Mouse (Mus musculus) forebrain, embryonic 15.5 days (tissue): ENCODE measurements around the gene Wdpcp. TPM values are rescaled to one million over a fixed set of nuclear protein-coding genes. Genes with fewer than 3 reads are reported as not detected.

ENCODE experiments used
- ATAC-seq: fragments of 200-750 bp; cut with Nextera tagmentation; replicated peaks from 2 replicates; pipeline ENCODE4 v1.8.0; 2017; ENCODE audit warnings: mild to moderate bottlenecking, moderate TSS enrichment, moderate library complexity
- H3K27ac ChIP-seq: fragments of 300-500 bp; sonication (generic); replicated peaks from 2 replicates; pipeline ENCODE4 v1.5.1; 2015; ENCODE audit warnings: mild to moderate bottlenecking, inconsistent platforms
- H3K27me3 ChIP-seq: fragments of 300-500 bp; sonication (generic); 2 replicates; pipeline ENCODE4 v1.6.1; 2015; ENCODE audit warnings: inconsistent platforms
- H3K36me3 ChIP-seq: fragments of 300-500 bp; sonication (generic); 2 replicates; pipeline ENCODE4 v1.6.1; 2015; ENCODE audit warnings: mild to moderate bottlenecking, inconsistent platforms
- H3K4me1 ChIP-seq: fragments of 300-500 bp; sonication (generic); 2 replicates; pipeline ENCODE4 v1.6.1; 2015; ENCODE audit warnings: inconsistent platforms
- H3K4me2 ChIP-seq: fragments of 300-500 bp; sonication (generic); replicated peaks from 2 replicates; pipeline ENCODE4 v1.6.1; 2015; ENCODE audit warnings: mild to moderate bottlenecking, inconsistent platforms
- H3K4me3 ChIP-seq: fragments of 300-500 bp; sonication (generic); 2 replicates; pipeline ENCODE4 v1.5.1; 2015; ENCODE audit warnings: mild to moderate bottlenecking, inconsistent platforms
- H3K9ac ChIP-seq: fragments of 300-500 bp; sonication (generic); replicated peaks from 2 replicates; pipeline ENCODE4 v1.6.1; 2015; ENCODE audit warnings: mild to moderate bottlenecking, inconsistent platforms
- H3K9me3 ChIP-seq: fragments of 300-500 bp; sonication (generic); 2 replicates; pipeline ENCODE4 v1.6.1; 2016; ENCODE audit warnings: inconsistent platforms
- WGBS: fragments of 180-500 bp; shearing (Covaris S2); methylation state at CpG from one replicate; pipeline ENCODE4 v1.1.7; 2015; ENCODE audit warnings: mixed read lengths; 5-methylcytosine and 5-hydroxymethylcytosine counted together
- microRNA-seq: library from miRNA; unstranded; fragments of <30 nt; microRNA quantifications from one replicate; pipeline ENCODE4, GENCODE M21; 2016
- polyA plus RNA-seq: library from polyadenylated mRNA; unstranded; fragments of >200 nt; fragmentation: Nextera tagmentation; extraction: Ambion mirVana; gene quantifications from 2 replicates; pipeline ENCODE4 v1.2.1, GENCODE M21; 2015

Gene Wdpcp
- polyA plus RNA-seq, 1 experiment from 2014 or later: 13.1 TPM

- no peaks in the 10 kb centered on the region for H3K9me3 ChIP-seq
- no peak overlapping the region for H3K4me3 ChIP-seq
- H3K36me3 ChIP-seq: no peaks in the 10 kb centered on the region
- no peak for ATAC-seq
- H3K4me1 ChIP-seq: no peaks in the 10 kb centered on the region
- 37% methylated on average over 1 of the region's 1 CpGs for WGBS
- H3K27me3 ChIP-seq: no peaks in the 10 kb centered on the region
- H3K27ac ChIP-seq: no peak overlapping the region
- no peak overlapping the region for H3K9ac ChIP-seq
- H3K4me2 ChIP-seq: no peak overlapping the region
Measured at GRCm38 (mm10) chr11:21826521-21826920, 254.5 kb downstream of the Wdpcp start.

- 92% methylated on average over 2 of the region's 2 CpGs for WGBS
Measured at GRCm38 (mm10) chr11:21847040-21847439, 275.0 kb downstream of the Wdpcp start.

GRCm38 (mm10) chr11:21864000-21864399 is 292.0 kb downstream of the Wdpcp start:
- Histone ChIP-seq H3K9ac (no peak overlapping the region), H3K4me1 (peaks cover 8% of the 10 kb centered on the region), H3K27ac (no peak overlapping the region), H3K36me3 (no peaks in the 10 kb centered on the region), H3K4me2 (no peak overlapping the region), H3K4me3 (no peak overlapping the region), H3K9me3 (no peaks in the 10 kb centered on the region), H3K27me3 (no peaks in the 10 kb centered on the region)
- 34% methylated on average over 6 of the region's 6 CpGs for WGBS
- ATAC-seq: peak; percentile 70

More at GRCm38 (mm10) chr11:21847040-21847439, 275.0 kb downstream of the Wdpcp start:
- ATAC-seq: no peak
- no peaks in the 10 kb centered on the region for H3K9me3 ChIP-seq
- no peaks in the 10 kb centered on the region for H3K36me3 ChIP-seq
- no peak overlapping the region for H3K4me2 ChIP-seq
- no peak overlapping the region for H3K4me3 ChIP-seq
- H3K9ac ChIP-seq: no peak overlapping the region
- no peaks in the 10 kb centered on the region for H3K4me1 ChIP-seq
- H3K27ac ChIP-seq: no peak overlapping the region
- H3K27me3 ChIP-seq: no peaks in the 10 kb centered on the region

- WGBS: 28% methylated on average over 6 of the region's 6 CpGs
- H3K27ac ChIP-seq: no peak overlapping the region
Measured at GRCm38 (mm10) chr11:21864516-21864915, 292.5 kb downstream of the Wdpcp start.

GRCm38 (mm10) chr11:21868675-21869074 is 296.6 kb downstream of the Wdpcp start:
- WGBS: 78% methylated on average over 3 of the region's 3 CpGs
- H3K27ac ChIP-seq: no peak overlapping the region

More at GRCm38 (mm10) chr11:21864516-21864915, 292.5 kb downstream of the Wdpcp start:
- no peak overlapping the region for H3K4me2 ChIP-seq
- H3K9me3 ChIP-seq: no peaks in the 10 kb centered on the region
- H3K4me1 ChIP-seq: peaks cover 8% of the 10 kb centered on the region
- ATAC-seq: 0 out of 2 replicates have a peak, but pooled peaks have one; percentile 15
- H3K4me3 ChIP-seq: no peak overlapping the region
- no peaks in the 10 kb centered on the region for H3K27me3 ChIP-seq
- H3K9ac ChIP-seq: no peak overlapping the region
- H3K36me3 ChIP-seq: no peaks in the 10 kb centered on the region

GRCm38 (mm10) chr11:21870863-21871262 is 298.8 kb downstream of the Wdpcp start:
- Histone ChIP-seq H3K4me3 (no peak overlapping the region), H3K4me2 (no peak overlapping the region), H3K27ac (no peak overlapping the region), H3K9ac (no peak overlapping the region), H3K36me3 (no peaks in the 10 kb centered on the region), H3K4me1 (no peaks in the 10 kb centered on the region), H3K9me3 (no peaks in the 10 kb centered on the region), H3K27me3 (no peaks in the 10 kb centered on the region)
- peak; percentile 83 for ATAC-seq
- 43% methylated on average over 1 of the region's 1 CpGs for WGBS

More at GRCm38 (mm10) chr11:21868675-21869074, 296.6 kb downstream of the Wdpcp start:
- H3K9ac ChIP-seq: no peak overlapping the region
- H3K4me1 ChIP-seq: peaks cover 8% of the 10 kb centered on the region
- H3K9me3 ChIP-seq: no peaks in the 10 kb centered on the region
- no peak overlapping the region for H3K4me3 ChIP-seq
- no peaks in the 10 kb centered on the region for H3K27me3 ChIP-seq
- no peak for ATAC-seq
- H3K36me3 ChIP-seq: no peaks in the 10 kb centered on the region
- no peak overlapping the region for H3K4me2 ChIP-seq

GRCm38 (mm10) chr11:21871728-21872127 is 299.7 kb downstream of the Wdpcp start:
- no peak overlapping the region for H3K4me3 ChIP-seq
- no peaks in the 10 kb centered on the region for H3K4me1 ChIP-seq
- H3K27ac ChIP-seq: no peak overlapping the region
- H3K9me3 ChIP-seq: no peaks in the 10 kb centered on the region
- no peak for ATAC-seq
- H3K36me3 ChIP-seq: no peaks in the 10 kb centered on the region
- no peak overlapping the region for H3K4me2 ChIP-seq
- H3K9ac ChIP-seq: no peak overlapping the region
- no peaks in the 10 kb centered on the region for H3K27me3 ChIP-seq
- 65% methylated on average over 4 of the region's 4 CpGs for WGBS

- Histone ChIP-seq H3K4me1 (no peaks in the 10 kb centered on the region), H3K27ac (no peak overlapping the region), H3K9ac (no peak overlapping the region), H3K36me3 (no peaks in the 10 kb centered on the region), H3K4me2 (no peak overlapping the region), H3K4me3 (no peak overlapping the region), H3K27me3 (no peaks in the 10 kb centered on the region), H3K9me3 (no peaks in the 10 kb centered on the region)
- WGBS: 77% methylated on average over 2 of the region's 2 CpGs
- ATAC-seq: no peak
Measured at GRCm38 (mm10) chr11:21875077-21875476, 303.0 kb downstream of the Wdpcp start.

- H3K9me3 ChIP-seq: no peaks in the 10 kb centered on the region
- no peak overlapping the region for H3K4me2 ChIP-seq
- no peak overlapping the region for H3K4me3 ChIP-seq
- H3K27me3 ChIP-seq: no peaks in the 10 kb centered on the region
- no peaks in the 10 kb centered on the region for H3K4me1 ChIP-seq
- H3K9ac ChIP-seq: no peak overlapping the region
- H3K27ac ChIP-seq: no peak overlapping the region
- H3K36me3 ChIP-seq: no peaks in the 10 kb centered on the region
- WGBS: 90% methylated on average over 3 of the region's 3 CpGs
- ATAC-seq: no peak
Measured at GRCm38 (mm10) chr11:21894696-21895095, 322.7 kb downstream of the Wdpcp start.

GRCm38 (mm10) chr11:21922531-21922930 is 350.5 kb downstream of the Wdpcp start:
- Histone ChIP-seq H3K27ac (no peak overlapping the region), H3K4me3 (no peak overlapping the region), H3K4me2 (no peak overlapping the region), H3K36me3 (no peaks in the 10 kb centered on the region), H3K9ac (no peak overlapping the region), H3K4me1 (no peaks in the 10 kb centered on the region), H3K27me3 (no peaks in the 10 kb centered on the region), H3K9me3 (no peaks in the 10 kb centered on the region)
- 90% methylated on average over 3 of the region's 3 CpGs for WGBS
- ATAC-seq: no peak

Small RNAs within 50 kb of the gene (microRNA-seq; reads per million reads assigned to microRNA genes)
- not detected for gene Gm22990

Other genes starting within 250 kb of the Wdpcp start
- 53.6 and 56.1 TPM in 2 replicates for gene Ugp2, start 201.0 kb upstream of the Wdpcp start, polyA plus RNA-seq
- gene Mdh1, start 132 bp downstream of the Wdpcp start, polyA plus RNA-seq: 462 and 467 TPM in 2 replicates